Comparison of ENCODE assay signal across 29 mouse cellular contexts in the genomic region with DNA sequence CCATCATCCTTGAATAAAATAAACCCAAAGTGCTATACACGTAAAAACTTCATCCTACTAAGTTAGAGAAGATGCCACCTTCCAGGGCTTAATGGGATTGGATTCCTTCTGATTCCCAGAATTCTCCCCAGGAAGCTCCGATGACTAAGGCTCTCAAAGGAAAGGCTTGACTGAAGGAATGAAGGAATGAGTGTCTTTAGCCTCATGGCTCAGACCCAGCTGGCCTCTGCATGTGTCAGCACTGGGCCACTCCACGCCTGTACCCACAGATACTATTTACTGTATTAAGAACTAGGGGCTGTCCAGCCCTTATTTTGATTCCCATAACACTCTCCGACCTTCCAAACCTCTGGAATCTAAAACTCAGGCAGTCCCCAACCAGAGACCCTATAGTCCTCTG. TPM values are rescaled to one million over a fixed set of nuclear protein-coding genes. Genes with fewer than 3 reads are reported as not detected.
"Had no signal": no experiment of that assay in that cellular context is flagged by ENCODE, and none has a peak within 500 bp of the region (broad histone marks: within the 10 kb centered on the region; RNA-seq: fewer than 3 reads in every experiment).

No protein-coding gene starts in this region.

- H3K27ac ChIP-seq: heart, adult 2 months; heart, embryonic 13.5 days; heart, embryonic 15.5 days; hindbrain, embryonic 12.5 days; hindbrain, embryonic 14.5 days; intestine, embryonic 15.5 days; kidney, embryonic 15.5 days; kidney, postnatal 0 days; left cerebral cortex, adult 2 months; limb, embryonic 10.5 days; limb, embryonic 12.5 days; liver, embryonic 13.5 days; liver, embryonic 15.5 days had no signal

- H3K4me3 ChIP-seq: heart, adult 2 months; heart, embryonic 13.5 days; heart, embryonic 15.5 days; hindbrain, embryonic 12.5 days; intestine, embryonic 15.5 days; kidney, embryonic 15.5 days; left cerebral cortex, adult 2 months; limb, embryonic 10.5 days; limb, embryonic 12.5 days; liver, embryonic 13.5 days; liver, embryonic 15.5 days had no signal

- ATAC-seq: hindbrain, embryonic 16.5 days; inflammation-experienced regulatory T-cells, adult 6 months; intestine, embryonic 15.5 days; intestine, postnatal 0 days had no signal

- H3K4me2 ChIP-seq: heart, embryonic 11.5 days; heart, embryonic 13.5 days; heart, embryonic 15.5 days; hindbrain, embryonic 12.5 days; hindbrain, embryonic 14.5 days; intestine, embryonic 15.5 days; kidney, embryonic 15.5 days; limb, embryonic 12.5 days; liver, embryonic 11.5 days; liver, embryonic 13.5 days; liver, embryonic 15.5 days had no signal

- H3K27me3 ChIP-seq: intestine, embryonic 15.5 days; limb, embryonic 12.5 days had no signal

- DNase-seq: gastrocnemius, postnatal 14 days; gastrocnemius, postnatal 36 days; heart, adult 11 months; heart, adult 2 months; heart, postnatal 14 days; heart, postnatal 36 days; kidney, adult 18-20 months; kidney, adult 9 months; kidney, postnatal 14 days; kidney, postnatal 36 days; layer of hippocampus, adult 9-11 months; liver; liver, embryonic 13.5 days had no signal

- H3K36me3 ChIP-seq: heart, embryonic 15.5 days; intestine, embryonic 15.5 days; liver, embryonic 13.5 days; liver, embryonic 15.5 days had no signal

- H3K9me3 ChIP-seq: heart, embryonic 15.5 days; intestine, embryonic 15.5 days; kidney, embryonic 15.5 days; limb, embryonic 10.5 days; limb, embryonic 12.5 days; liver, embryonic 15.5 days had no signal

RNA-seq across cellular contexts. Expression of a gene that starts 4.5 kb away (rescaled TPM):
- polyA plus RNA-seq: inflammation-experienced regulatory T-cells, adult 6 months had no signal

RNA-seq across cellular contexts. Expression of a gene that starts 50.8 kb away (rescaled TPM):
- polyA plus RNA-seq: inflammation-experienced regulatory T-cells, adult 6 months had no signal
